ENCODE assay signal across 8 mouse cellular contexts in the genomic region with DNA sequence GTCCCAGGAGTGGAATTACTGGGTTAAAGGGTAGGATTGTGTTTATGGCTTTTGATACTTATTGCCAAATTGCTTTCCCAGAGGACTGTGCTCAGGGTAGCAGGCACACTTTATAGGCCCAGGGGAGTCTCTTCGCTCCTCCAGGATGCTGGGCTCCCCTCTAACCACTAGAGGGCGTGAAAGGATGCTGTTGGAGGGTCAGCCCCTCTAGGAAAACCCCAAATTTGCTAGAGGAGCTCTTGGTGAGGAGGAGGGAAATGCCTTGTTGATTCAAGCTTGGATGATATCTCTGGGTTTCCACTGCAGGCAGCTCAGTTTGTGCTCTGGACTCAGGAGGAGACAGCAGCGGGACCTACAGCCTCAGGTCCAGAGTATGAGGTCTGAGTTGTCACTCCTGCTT. TPM values are rescaled to one million over a fixed set of nuclear protein-coding genes. Genes with fewer than 3 reads are reported as not detected.
DNase-seq lines count a peak whose midpoint lies in the region; ATAC-seq and TF ChIP-seq lines count a peak whose summit lies in the region.
"Had no signal": no experiment of that assay in that cellular context is flagged by ENCODE, and none has a peak within 500 bp of the region (broad histone marks: within the 10 kb centered on the region; RNA-seq: fewer than 3 reads in every experiment).

No protein-coding gene starts in this region.

- TF ChIP-seq POLR2A in bone marrow macrophage, adult 2 months (IDR thresholded peaks at IDR 0.05; ENCODE audit: borderline replicate concordance, low read depth, low read length) = no peak

- no peaks in the 10 kb centered on the region for H3K9me3 ChIP-seq in kidney, embryonic 16.5 days (ENCODE audit: low read length)

- no peak overlapping the region for H3K4me2 ChIP-seq in kidney, embryonic 16.5 days (replicated peaks; ENCODE audit: low read depth, low read length)

- 20% methylated on average over 3 of the region's 3 CpGs for WGBS in kidney, embryonic 16.5 days

- H3K27ac ChIP-seq in kidney, embryonic 16.5 days (ENCODE audit: low read length) = no peak overlapping the region
- no peak overlapping the region for H3K27ac ChIP-seq in bone marrow macrophage, adult 2 months (ENCODE audit: insufficient read depth, low read depth, low read length)

- H3K4me1 ChIP-seq in kidney, embryonic 16.5 days (ENCODE audit: insufficient read depth, low read length) = no peaks in the 10 kb centered on the region
- no peaks in the 10 kb centered on the region for H3K4me1 ChIP-seq in bone marrow macrophage, adult 2 months (ENCODE audit: control insufficient read depth, insufficient read depth, low read length)

- 0 out of 2 replicates have a peak, but pooled peaks have one; percentile 17 for TF ChIP-seq CTCF in bone marrow macrophage, adult 2 months (IDR thresholded peaks at IDR 0.05; ENCODE audit: low read depth, low read length)

- no peak overlapping the region for H3K4me3 ChIP-seq in kidney, embryonic 16.5 days (ENCODE audit: low read length)
- H3K4me3 ChIP-seq in bone marrow macrophage, adult 2 months (ENCODE audit: insufficient read depth, low read length) = no peak overlapping the region
- H3K4me3 ChIP-seq: erythroblast, embryonic 14.5 days had no signal

- ATAC-seq in kidney, embryonic 16.5 days (ENCODE audit: low FRiP score, low TSS enrichment) = no peak

- DNase-seq in kidney, postnatal 10 days = peak; percentile 55
- peak; percentile 62 for DNase-seq in ES-CJ7 (ENCODE audit: low read depth, low spot score)
- DNase-seq in layer of hippocampus, postnatal 25 days (ENCODE audit: extremely low spot score in 1 of 2, low spot score in 1 of 2) = peak; percentile 15 to 42
- peak; percentile 78 for DNase-seq in retina, embryonic 14.5 days (ENCODE audit: low spot score)
- DNase-seq in spleen, postnatal 14 days (ENCODE audit: low spot score in 2 of 2) = no peak

- no peaks in the 10 kb centered on the region for H3K27me3 ChIP-seq in kidney, embryonic 16.5 days (ENCODE audit: insufficient read depth, low read length)

- H3K9ac ChIP-seq in kidney, embryonic 16.5 days (replicated peaks; ENCODE audit: low read length) = no peak overlapping the region

- no peaks in the 10 kb centered on the region for H3K36me3 ChIP-seq in kidney, embryonic 16.5 days (ENCODE audit: insufficient read depth, low read length)

RNA-seq across cellular contexts. Expression of gene Nog, which starts 58.8 kb away (rescaled TPM):
- polyA plus RNA-seq in kidney, embryonic 16.5 days (2015; fragmentation: Nextera tagmentation; extraction: Ambion mirVana) = 0.80 and 1.0 TPM in 2 replicates
- polyA plus RNA-seq in bone marrow macrophage, adult 2 months (2012; ENCODE audit: insufficient read depth, insufficient read length, missing spikeins) = not detected in 2 replicates
- total RNA-seq in layer of hippocampus, postnatal 25 days (2021) = 1 to 10 TPM; 7.0 to 9.6 TPM
- polyA plus RNA-seq: erythroblast, embryonic 14.5 days had no signal

Comparison
In these comparisons a context has a peak if more than half of its experiments do, and no peak if none do; other contexts are left out.
1. DNase-seq: peak in kidney, postnatal 10 days (single experiment), ES-CJ7 (single experiment), layer of hippocampus, postnatal 25 days (2 of 2) and retina, embryonic 14.5 days (single experiment); none in spleen, postnatal 14 days (0 of 2).